Mouse (Mus musculus): ENCODE data around the gene Fhit. TPM values are rescaled to one million over a fixed set of nuclear protein-coding genes. Genes with fewer than 3 reads are reported as not detected.

Fhit gene
- polyA plus RNA-seq, 1 experiment from 2014 or later, result 21.4 TPM

- WGBS, result 78% methylated on average over 2 of the region's 2 CpGs
- no peak for ATAC-seq
- H3K4me3 ChIP-seq (ENCODE audit: low read depth, low read length), result no peak overlapping the region
- H3K36me3 ChIP-seq (ENCODE audit: control insufficient read depth, insufficient read depth), result no peaks in the 10 kb centered on the region
- no peak for TF ChIP-seq CTCF (IDR thresholded peaks at IDR 0.05; ENCODE audit: low read depth)
- H3K9ac ChIP-seq (ENCODE audit: low read depth, low read length), result no peak overlapping the region
- no peaks in the 10 kb centered on the region for H3K9me3 ChIP-seq (ENCODE audit: control insufficient read depth)
- no peak overlapping the region for H3K27ac ChIP-seq (ENCODE audit: low read depth, low read length)
- no peaks in the 10 kb centered on the region for H3K4me1 ChIP-seq (replicated peaks; ENCODE audit: control insufficient read depth, insufficient read depth, low read length)
- H3K4me2 ChIP-seq (replicated peaks; ENCODE audit: low read depth), result no peak overlapping the region
- H3K27me3 ChIP-seq (replicated peaks; ENCODE audit: control insufficient read depth, insufficient read depth, low read length), result no peaks in the 10 kb centered on the region
Measured at GRCm38 (mm10) chr14:10738076-10738475, 423.8 kb downstream of the Fhit start.

GRCm38 (mm10) chr14:10722525-10722924 lies 439.3 kb downstream of the Fhit start:
- Histone ChIP-seq H3K4me3 (ENCODE audit: low read depth, low read length) (no peak overlapping the region), H3K9ac (ENCODE audit: low read depth, low read length) (no peak overlapping the region), H3K9me3 (ENCODE audit: control insufficient read depth) (no peaks in the 10 kb centered on the region), H3K4me2 (replicated peaks; ENCODE audit: low read depth) (no peak overlapping the region), H3K4me1 (replicated peaks; ENCODE audit: control insufficient read depth, insufficient read depth, low read length) (no peaks in the 10 kb centered on the region), H3K36me3 (ENCODE audit: control insufficient read depth, insufficient read depth) (no peaks in the 10 kb centered on the region), H3K27me3 (replicated peaks; ENCODE audit: control insufficient read depth, insufficient read depth, low read length) (no peaks in the 10 kb centered on the region), H3K27ac (ENCODE audit: low read depth, low read length) (no peak overlapping the region)
- ATAC-seq, result no peak
- TF ChIP-seq CTCF (IDR thresholded peaks at IDR 0.05; ENCODE audit: low read depth), result no peak

GRCm38 (mm10) chr14:10712916-10713315 lies 448.9 kb downstream of the Fhit start:
- no peaks in the 10 kb centered on the region for H3K36me3 ChIP-seq (ENCODE audit: control insufficient read depth, insufficient read depth)
- WGBS, result 58% methylated on average over 3 of the region's 3 CpGs
- no peak overlapping the region for H3K4me3 ChIP-seq (ENCODE audit: low read depth, low read length)
- no peaks in the 10 kb centered on the region for H3K4me1 ChIP-seq (replicated peaks; ENCODE audit: control insufficient read depth, insufficient read depth, low read length)
- H3K27ac ChIP-seq (ENCODE audit: low read depth, low read length), result no peak overlapping the region
- TF ChIP-seq CTCF (IDR thresholded peaks at IDR 0.05; ENCODE audit: low read depth), result no peak
- no peaks in the 10 kb centered on the region for H3K9me3 ChIP-seq (ENCODE audit: control insufficient read depth)
- no peak overlapping the region for H3K9ac ChIP-seq (ENCODE audit: low read depth, low read length)
- no peak for ATAC-seq
- no peaks in the 10 kb centered on the region for H3K27me3 ChIP-seq (replicated peaks; ENCODE audit: control insufficient read depth, insufficient read depth, low read length)
- no peak overlapping the region for H3K4me2 ChIP-seq (replicated peaks; ENCODE audit: low read depth)

DNA sequence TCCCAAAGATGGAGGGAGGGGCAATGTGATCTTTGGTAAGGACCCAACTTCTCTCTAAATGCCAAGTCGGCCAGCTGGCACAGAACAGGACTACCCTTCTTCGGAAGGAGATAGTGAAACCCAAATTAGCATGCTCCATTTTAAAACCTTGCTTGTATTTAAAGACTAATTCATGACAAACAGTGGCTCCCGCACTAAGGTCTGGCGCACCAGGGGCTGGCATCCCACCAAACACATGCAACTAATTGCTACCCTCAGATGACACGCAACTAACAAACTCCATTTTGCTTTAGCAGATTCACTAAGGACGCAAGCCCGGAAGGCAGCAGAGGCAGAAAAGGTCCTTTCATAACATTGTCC lies 449.3 kb downstream of the Fhit start:
- Histone ChIP-seq H3K4me3 (ENCODE audit: low read depth, low read length) (no peak overlapping the region), H3K4me1 (replicated peaks; ENCODE audit: control insufficient read depth, insufficient read depth, low read length) (no peaks in the 10 kb centered on the region), H3K27me3 (replicated peaks; ENCODE audit: control insufficient read depth, insufficient read depth, low read length) (no peaks in the 10 kb centered on the region), H3K9ac (ENCODE audit: low read depth, low read length) (no peak overlapping the region), H3K9me3 (ENCODE audit: control insufficient read depth) (no peaks in the 10 kb centered on the region), H3K27ac (ENCODE audit: low read depth, low read length) (no peak overlapping the region), H3K4me2 (replicated peaks; ENCODE audit: low read depth) (no peak overlapping the region), H3K36me3 (ENCODE audit: control insufficient read depth, insufficient read depth) (no peaks in the 10 kb centered on the region)
- ATAC-seq, result no peak
- WGBS, result 94% methylated on average over 7 of the region's 7 CpGs
- TF ChIP-seq CTCF (IDR thresholded peaks at IDR 0.05; ENCODE audit: low read depth), result no peak

DNA sequence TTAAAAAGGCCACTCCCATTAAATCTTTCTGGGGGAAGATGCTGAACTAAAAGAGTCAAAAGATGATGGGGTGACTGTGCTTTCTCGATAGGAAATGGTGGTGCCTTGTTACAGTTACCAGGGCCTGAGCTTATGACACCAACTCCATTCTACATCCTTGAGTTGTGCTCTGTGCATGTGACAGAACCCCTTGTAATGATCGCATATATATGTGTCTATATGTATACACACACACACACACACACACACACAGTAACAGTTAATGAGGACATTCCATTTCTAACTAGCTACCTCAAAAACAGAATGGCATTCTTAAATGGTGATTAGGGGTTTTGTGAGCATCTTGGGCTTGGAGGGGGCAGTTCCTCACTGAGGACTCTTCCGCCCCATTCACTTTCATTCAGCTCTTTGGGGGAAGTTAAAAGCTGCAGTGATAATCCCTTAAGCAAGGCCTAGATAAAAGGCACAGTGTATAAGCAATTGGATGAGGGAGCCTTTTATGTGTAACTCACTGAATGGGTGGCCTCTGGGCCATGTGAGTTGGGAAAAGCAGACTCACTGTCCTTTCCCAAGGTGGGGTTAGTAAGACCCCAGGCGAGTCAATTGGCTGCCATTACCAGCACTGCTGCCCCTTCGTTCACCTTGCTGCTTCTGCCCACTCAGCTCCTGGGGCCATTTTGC lies 449.9 kb downstream of the Fhit start:
- no peak for TF ChIP-seq CTCF (IDR thresholded peaks at IDR 0.05; ENCODE audit: low read depth)

DNA sequence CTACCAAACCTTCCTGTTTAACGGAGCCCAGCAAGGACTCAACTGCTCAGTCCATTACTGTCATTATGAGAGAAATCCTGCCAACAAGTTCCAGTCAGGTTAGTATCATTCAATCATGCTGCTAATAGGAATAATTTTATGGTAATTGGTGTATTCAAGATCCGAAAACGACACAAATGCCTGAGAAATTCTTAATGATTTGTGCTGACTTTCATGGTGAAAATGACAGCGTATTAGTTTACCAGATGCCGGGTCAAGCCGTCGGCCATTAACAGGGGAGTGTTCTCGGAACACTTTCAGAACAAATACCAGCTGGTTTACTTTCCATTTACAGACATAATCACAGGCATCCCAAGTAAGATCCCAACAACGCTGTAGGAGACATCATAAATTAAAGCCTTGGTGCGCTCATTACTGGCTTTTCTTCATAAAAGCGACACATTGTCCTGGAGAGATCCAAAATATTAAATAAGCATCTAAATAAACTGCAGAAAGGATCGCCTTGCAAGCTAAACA lies 451.0 kb downstream of the Fhit start:
- no peak for ATAC-seq

More for the DNA sequence above, 449.9 kb downstream of the Fhit start:
- ATAC-seq, result no peak
- Histone ChIP-seq H3K9ac (ENCODE audit: low read depth, low read length) (no peak overlapping the region), H3K27me3 (replicated peaks; ENCODE audit: control insufficient read depth, insufficient read depth, low read length) (no peaks in the 10 kb centered on the region), H3K36me3 (ENCODE audit: control insufficient read depth, insufficient read depth) (no peaks in the 10 kb centered on the region), H3K4me3 (ENCODE audit: low read depth, low read length) (no peak overlapping the region), H3K27ac (ENCODE audit: low read depth, low read length) (no peak overlapping the region), H3K4me2 (replicated peaks; ENCODE audit: low read depth) (no peak overlapping the region), H3K4me1 (replicated peaks; ENCODE audit: control insufficient read depth, insufficient read depth, low read length) (no peaks in the 10 kb centered on the region), H3K9me3 (ENCODE audit: control insufficient read depth) (no peaks in the 10 kb centered on the region)
- WGBS, result 96% methylated on average over 5 of the region's 5 CpGs

More for the DNA sequence above, 451.0 kb downstream of the Fhit start:
- Histone ChIP-seq H3K36me3 (ENCODE audit: control insufficient read depth, insufficient read depth) (no peaks in the 10 kb centered on the region), H3K27me3 (replicated peaks; ENCODE audit: control insufficient read depth, insufficient read depth, low read length) (no peaks in the 10 kb centered on the region), H3K9me3 (ENCODE audit: control insufficient read depth) (no peaks in the 10 kb centered on the region), H3K27ac (ENCODE audit: low read depth, low read length) (no peak overlapping the region), H3K9ac (ENCODE audit: low read depth, low read length) (no peak overlapping the region), H3K4me1 (replicated peaks; ENCODE audit: control insufficient read depth, insufficient read depth, low read length) (no peaks in the 10 kb centered on the region), H3K4me3 (ENCODE audit: low read depth, low read length) (no peak overlapping the region), H3K4me2 (replicated peaks; ENCODE audit: low read depth) (no peak overlapping the region)
- 72% methylated on average over 12 of the region's 12 CpGs for WGBS
- no peak for TF ChIP-seq CTCF (IDR thresholded peaks at IDR 0.05; ENCODE audit: low read depth)
